Mouse (Mus musculus): Measurements from ENCODE around the gene 2700049A03Rik.

The 2700049A03Rik gene

GRCm38 (mm10) chr12:71269367-71269766 is 132.7 kb downstream of the 2700049A03Rik start:
- DNase-seq (ENCODE audit: low read depth, low spot score), result peak; percentile 86

DNA sequence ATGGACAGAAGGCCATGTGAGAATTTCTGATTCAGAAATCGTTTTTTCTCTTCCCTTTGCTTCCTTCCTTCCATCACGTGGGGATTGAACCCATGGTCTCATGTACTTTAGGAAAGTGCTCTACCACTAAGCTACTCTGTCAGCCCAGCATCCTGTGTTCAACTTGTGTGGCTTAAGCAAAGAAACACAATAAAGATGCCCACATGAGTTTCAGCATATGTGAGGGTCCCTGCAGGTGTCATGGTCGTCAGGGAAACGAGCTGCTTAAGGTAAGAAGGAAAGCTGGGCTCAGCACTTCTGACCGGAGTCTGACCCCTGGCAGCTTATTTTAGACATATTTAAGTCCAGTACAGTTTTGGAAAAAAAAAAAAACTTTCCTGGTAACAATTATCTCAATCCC is 134.5 kb downstream of the 2700049A03Rik start:
- DNase-seq (ENCODE audit: low read depth, low spot score), result peak; percentile 54

- peak; percentile 69 for DNase-seq (ENCODE audit: low read depth, low spot score)
Observed at GRCm38 (mm10) chr12:71274519-71275237, 138.0 kb downstream of the 2700049A03Rik start.

GRCm38 (mm10) chr12:71275906-71276595 is 139.4 kb downstream of the 2700049A03Rik start:
- no peak for DNase-seq (ENCODE audit: low read depth, low spot score)

DNA sequence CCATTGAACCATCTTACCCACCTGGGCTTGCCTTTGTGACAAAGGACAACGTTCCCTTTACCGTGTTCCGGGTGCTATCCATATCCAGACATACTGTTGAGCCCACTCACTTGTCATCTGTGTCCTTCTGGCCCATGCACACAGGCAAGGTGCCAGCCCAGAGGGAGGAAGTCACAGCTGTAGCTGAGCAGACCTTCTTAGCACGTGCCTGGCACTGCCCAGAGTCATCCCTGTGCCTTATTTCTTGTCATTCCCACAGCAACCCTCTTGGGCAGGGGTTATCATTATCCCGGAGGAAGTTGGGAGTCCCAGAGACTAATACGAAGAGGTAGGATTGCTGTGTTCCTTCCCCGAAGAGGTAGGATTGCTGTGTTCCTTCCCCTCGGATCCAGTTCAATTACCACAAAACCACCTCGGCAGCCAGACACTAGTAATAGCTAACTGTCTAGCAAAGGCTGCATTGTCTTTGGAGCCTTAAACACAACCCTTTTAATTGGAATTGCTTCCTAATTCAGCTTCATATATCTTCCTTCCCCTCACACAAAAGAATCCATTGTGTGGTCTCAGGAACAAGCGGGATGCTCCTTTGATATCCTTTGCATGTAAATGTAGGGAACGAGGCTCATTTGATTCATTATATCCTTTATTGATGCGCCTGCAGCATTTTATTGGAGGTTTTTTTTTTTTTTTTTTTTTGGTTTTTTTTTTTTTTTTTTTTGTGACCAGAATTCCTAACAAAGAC is 143.0 kb downstream of the 2700049A03Rik start:
- DNase-seq (ENCODE audit: low read depth, low spot score), result no peak

DNA sequence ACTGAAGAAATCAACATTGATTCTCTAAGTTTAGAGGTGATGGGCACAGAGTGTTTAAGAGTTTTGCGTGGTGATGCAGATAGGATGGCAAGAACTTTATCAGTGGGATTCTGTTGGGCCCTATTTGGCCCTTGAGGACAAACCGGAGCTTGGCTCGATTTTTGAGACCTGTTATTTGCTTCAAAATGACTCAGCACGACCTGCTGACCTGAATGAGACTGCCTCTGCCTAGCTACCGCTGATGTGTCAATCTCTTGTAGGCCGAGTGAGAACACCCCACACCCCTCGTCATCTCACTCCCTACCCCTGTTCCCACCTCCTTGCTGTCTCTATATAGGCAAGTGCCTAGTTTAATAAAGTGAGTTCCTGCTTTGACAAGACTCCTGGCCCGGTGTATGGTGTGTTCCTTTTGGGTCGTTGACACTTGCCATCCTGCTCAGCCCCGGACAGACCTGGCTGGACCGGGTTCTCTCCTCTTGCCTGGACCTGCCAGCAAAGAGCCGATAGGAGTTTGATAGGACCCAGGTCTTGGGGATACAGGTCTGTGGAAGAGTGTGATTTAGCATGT is 144.6 kb downstream of the 2700049A03Rik start:
- no peak for DNase-seq (ENCODE audit: low read depth, low spot score)

GRCm38 (mm10) chr12:71285399-71285798 is 148.8 kb downstream of the 2700049A03Rik start:
- DNase-seq (ENCODE audit: low read depth, low spot score), result no peak

- DNase-seq (ENCODE audit: low read depth, low spot score), result no peak
Observed at GRCm38 (mm10) chr12:71290460-71290859, 153.8 kb downstream of the 2700049A03Rik start.
